Mouse (Mus musculus) intestine, embryonic 16.5 days (tissue): ENCODE measurements around the gene Zfp128. TPM values are rescaled to one million over a fixed set of nuclear protein-coding genes. Genes with fewer than 3 reads are reported as not detected.
"Not testable (repeated sequence)": the region's sequence is repeated elsewhere in the genome, so short reads cannot be mapped to it uniquely, and the experiment has no call there.

Experiments used
- ATAC-seq: fragments of 200-750 bp; cut with Nextera tagmentation; 2 replicates; pipeline ENCODE4 v1.8.0; 2017; ENCODE audit warnings: moderate TSS enrichment, moderate library complexity
- H3K27ac ChIP-seq: fragments of 300-500 bp; sonication (generic); 2 replicates; pipeline ENCODE4 v1.5.1; 2014; ENCODE audit warnings: mild to moderate bottlenecking, low read length
- H3K27me3 ChIP-seq: fragments of 300-500 bp; sonication (generic); replicated peaks from 2 replicates; pipeline ENCODE4 v1.6.1; 2014; ENCODE audit warnings: low read length, control low read depth, mixed read lengths; ENCODE audit not compliant: control insufficient read depth, insufficient read depth
- H3K36me3 ChIP-seq: fragments of 300-500 bp; sonication (generic); 2 replicates; pipeline ENCODE4 v1.6.1; 2014; ENCODE audit warnings: low read length, control low read depth; ENCODE audit not compliant: control insufficient read depth, insufficient read depth
- H3K4me1 ChIP-seq: fragments of 300-500 bp; sonication (generic); 2 replicates; pipeline ENCODE4 v1.6.1; 2014; ENCODE audit warnings: low read length, control low read depth, mixed read lengths; ENCODE audit not compliant: control insufficient read depth, insufficient read depth
- H3K4me2 ChIP-seq: fragments of 300-500 bp; sonication (generic); 2 replicates; pipeline ENCODE4 v1.6.1; 2014; ENCODE audit warnings: low read depth, low read length, control low read depth
- H3K4me3 ChIP-seq: fragments of 300-500 bp; sonication (generic); 2 replicates; pipeline ENCODE4 v1.5.1; 2014; ENCODE audit warnings: mild to moderate bottlenecking, low read length
- H3K9ac ChIP-seq: fragments of 300-500 bp; sonication (generic); 2 replicates; pipeline ENCODE4 v1.6.1; 2014; ENCODE audit warnings: low read depth, low read length
- H3K9me3 ChIP-seq: fragments of 300-500 bp; sonication (generic); 2 replicates; pipeline ENCODE4 v1.6.1; 2016; ENCODE audit warnings: low read length, control low read depth; ENCODE audit not compliant: control insufficient read depth
- WGBS: fragments of 180-500 bp; shearing (Covaris S2); extraction: QIAGEN DNeasy Blood & Tissue Kit; methylation state at CpG from one replicate; pipeline ENCODE4 v1.1.7; 2014; 5-methylcytosine and 5-hydroxymethylcytosine counted together
- polyA plus RNA-seq: library from polyadenylated mRNA; unstranded; fragments of >200 nt; fragmentation: Nextera tagmentation; extraction: Ambion mirVana; gene quantifications from 2 replicates; pipeline ENCODE4 v1.2.1, GENCODE M21; 2015

Gene Zfp128
- polyA plus RNA-seq, 1 experiment from 2014 or later = 2.9 TPM

- H3K36me3 ChIP-seq = no peaks in the 10 kb centered on the region
- peaks cover 4% of the 10 kb centered on the region for H3K4me1 ChIP-seq
- H3K9ac ChIP-seq = no peak overlapping the region
- H3K27ac ChIP-seq = no peak overlapping the region
- H3K4me3 ChIP-seq = no peak overlapping the region
- no peaks in the 10 kb centered on the region for H3K9me3 ChIP-seq
- no peak overlapping the region for H3K4me2 ChIP-seq
- no peak for ATAC-seq
- H3K27me3 ChIP-seq = no peaks in the 10 kb centered on the region
Observed at GRCm38 (mm10) chr7:12913556-12913955, 32.6 kb downstream of the Zfp128 start.

DNA sequence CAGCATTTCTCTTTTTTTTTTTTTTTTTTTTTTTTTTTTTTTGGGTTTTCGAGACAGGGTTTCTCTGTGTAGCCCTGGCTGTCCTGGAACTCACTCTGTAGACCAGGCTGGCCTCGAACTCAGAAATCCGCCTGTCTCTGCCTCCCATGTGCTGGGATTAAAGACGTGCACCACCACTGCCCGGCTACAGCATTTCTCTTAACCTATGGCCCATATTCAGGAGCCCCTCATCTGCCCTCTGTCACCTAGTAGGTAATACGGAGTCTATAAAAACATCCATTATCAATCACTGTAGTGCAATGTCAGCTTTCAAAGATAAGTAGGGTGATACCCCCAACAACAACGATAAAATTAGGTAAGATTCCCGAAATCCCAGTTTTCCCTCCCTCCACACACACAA is 39.5 kb downstream of the Zfp128 start:
- H3K4me2 ChIP-seq, ATAC-seq, H3K9me3 ChIP-seq, H3K9ac ChIP-seq, H3K4me3 ChIP-seq, H3K27me3 ChIP-seq, H3K27ac ChIP-seq: not testable (repeated sequence)
- Histone ChIP-seq H3K36me3 (peaks cover 18% of the 10 kb centered on the region), H3K4me1 (peaks cover 15% of the 10 kb centered on the region)
- WGBS = 74% methylated on average over 7 of the region's 8 CpGs

GRCm38 (mm10) chr7:12921318-12921704 is 40.3 kb downstream of the Zfp128 start:
- peak; percentile 25 for ATAC-seq
- Histone ChIP-seq H3K27me3 (no peaks in the 10 kb centered on the region), H3K27ac (peak overlapping the region; percentile 96), H3K4me1 (peaks cover 15% of the 10 kb centered on the region), H3K9me3 (no peaks in the 10 kb centered on the region), H3K9ac (peak overlapping the region; percentile 85), H3K4me2 (peak overlapping the region; percentile 84), H3K4me3 (peak overlapping the region; percentile 70), H3K36me3 (peaks cover 26% of the 10 kb centered on the region)
- 0% methylated on average over 3 of the region's 3 CpGs for WGBS

DNA sequence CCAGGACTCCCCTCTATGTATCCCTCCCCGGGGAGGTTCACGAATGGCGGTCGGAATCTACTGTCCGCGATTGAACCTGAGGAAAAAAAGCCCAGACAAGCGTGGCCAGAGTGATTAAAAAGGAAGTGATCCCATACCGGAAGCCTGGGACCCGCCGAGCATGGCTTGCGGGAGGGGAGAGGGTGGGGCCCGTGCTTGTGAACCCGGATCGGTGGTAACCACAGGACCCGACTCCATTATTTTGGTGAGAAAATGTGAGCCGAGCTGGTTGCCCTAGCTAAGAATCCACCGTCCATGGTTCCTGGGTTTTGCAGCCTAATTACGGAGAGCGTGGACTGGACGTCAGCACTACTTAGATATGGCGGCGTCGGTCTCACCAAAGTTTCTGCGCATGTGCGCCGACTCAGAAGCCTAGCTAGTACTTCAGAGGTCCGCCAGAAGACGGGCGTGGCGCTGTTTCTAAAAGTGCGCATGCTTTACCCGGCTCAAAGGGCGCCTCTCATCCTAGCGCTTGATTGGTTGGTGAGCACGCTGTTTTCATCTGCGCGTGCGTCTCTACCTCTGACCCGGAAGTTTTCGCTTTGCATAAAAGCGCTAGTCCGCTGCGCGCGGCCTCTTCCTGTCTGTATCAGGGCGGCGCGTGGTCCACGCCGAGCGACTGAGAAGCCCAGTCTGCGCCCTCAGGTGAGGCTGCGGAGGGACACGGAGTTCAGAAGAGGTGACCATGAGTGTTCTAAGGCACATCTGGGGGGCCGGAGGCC is 40.9 kb downstream of the Zfp128 start, which contains the start of gene Rps5:
Gene Rps5 (plus strand): TSS at position 586 of the 761 bp plus-strand sequence.
- Histone ChIP-seq H3K27ac (peak within 1 kb of the TSS; percentile 96), H3K4me2 (peak within 1 kb of the TSS; percentile 84), H3K9ac (peak within 1 kb of the TSS; percentile 85), H3K4me1 (peaks cover 17% of the 10 kb centered on the region), H3K9me3 (no peaks in the 10 kb centered on the region), H3K27me3 (no peaks in the 10 kb centered on the region), H3K4me3 (peak within 1 kb of the TSS; percentile 86), H3K36me3 (peaks cover 31% of the 10 kb centered on the region)
- WGBS = under 1% methylated on average over 55 of the region's 55 CpGs
- peak; percentile 98 for ATAC-seq

- ATAC-seq = no peak
- peak overlapping the region; percentile 78 for H3K4me2 ChIP-seq
- peaks cover 32% of the 10 kb centered on the region for H3K36me3 ChIP-seq
- no peak overlapping the region; the same call in 1 of the 2 replicates for H3K27ac ChIP-seq
- H3K9ac ChIP-seq = peak overlapping the region; percentile 85
- H3K4me1 ChIP-seq = peaks cover 26% of the 10 kb centered on the region
- WGBS = 4% methylated on average over 8 of the region's 8 CpGs
- H3K4me3 ChIP-seq = peak overlapping the region; percentile 86
- H3K9me3 ChIP-seq = no peaks in the 10 kb centered on the region
- no peaks in the 10 kb centered on the region for H3K27me3 ChIP-seq
Observed at GRCm38 (mm10) chr7:12922729-12923128, 41.8 kb downstream of the Zfp128 start.

GRCm38 (mm10) chr7:12926316-12926715 is 45.3 kb downstream of the Zfp128 start:
- Histone ChIP-seq H3K9me3 (no peaks in the 10 kb centered on the region), H3K4me1 (peaks cover 32% of the 10 kb centered on the region), H3K4me2 (no peak overlapping the region), H3K9ac (no peak overlapping the region), H3K27ac (no peak overlapping the region), H3K36me3 (peaks cover 32% of the 10 kb centered on the region), H3K27me3 (no peaks in the 10 kb centered on the region), H3K4me3 (no peak overlapping the region)
- 78% methylated on average over 7 of the region's 7 CpGs for WGBS
- no peak for ATAC-seq

GRCm38 (mm10) chr7:12927191-12927680 is 46.3 kb downstream of the Zfp128 start, which contains the start of gene Rnf225:
Gene Rnf225, plus strand, starts transcription at chr7:12927416.
- ATAC-seq = peak; percentile 85
- Histone ChIP-seq H3K9me3 (no peaks in the 10 kb centered on the region), H3K27ac (no peak within 1 kb of the TSS; the same call in 1 of the 2 replicates), H3K36me3 (peaks cover 32% of the 10 kb centered on the region), H3K4me3 (peak within 1 kb of the TSS; percentile 45), H3K4me2 (peak within 1 kb of the TSS; percentile 87), H3K9ac (peak within 1 kb of the TSS; percentile 61), H3K4me1 (peaks cover 32% of the 10 kb centered on the region), H3K27me3 (no peaks in the 10 kb centered on the region)
- WGBS = 22% methylated on average over 8 of the region's 8 CpGs

DNA sequence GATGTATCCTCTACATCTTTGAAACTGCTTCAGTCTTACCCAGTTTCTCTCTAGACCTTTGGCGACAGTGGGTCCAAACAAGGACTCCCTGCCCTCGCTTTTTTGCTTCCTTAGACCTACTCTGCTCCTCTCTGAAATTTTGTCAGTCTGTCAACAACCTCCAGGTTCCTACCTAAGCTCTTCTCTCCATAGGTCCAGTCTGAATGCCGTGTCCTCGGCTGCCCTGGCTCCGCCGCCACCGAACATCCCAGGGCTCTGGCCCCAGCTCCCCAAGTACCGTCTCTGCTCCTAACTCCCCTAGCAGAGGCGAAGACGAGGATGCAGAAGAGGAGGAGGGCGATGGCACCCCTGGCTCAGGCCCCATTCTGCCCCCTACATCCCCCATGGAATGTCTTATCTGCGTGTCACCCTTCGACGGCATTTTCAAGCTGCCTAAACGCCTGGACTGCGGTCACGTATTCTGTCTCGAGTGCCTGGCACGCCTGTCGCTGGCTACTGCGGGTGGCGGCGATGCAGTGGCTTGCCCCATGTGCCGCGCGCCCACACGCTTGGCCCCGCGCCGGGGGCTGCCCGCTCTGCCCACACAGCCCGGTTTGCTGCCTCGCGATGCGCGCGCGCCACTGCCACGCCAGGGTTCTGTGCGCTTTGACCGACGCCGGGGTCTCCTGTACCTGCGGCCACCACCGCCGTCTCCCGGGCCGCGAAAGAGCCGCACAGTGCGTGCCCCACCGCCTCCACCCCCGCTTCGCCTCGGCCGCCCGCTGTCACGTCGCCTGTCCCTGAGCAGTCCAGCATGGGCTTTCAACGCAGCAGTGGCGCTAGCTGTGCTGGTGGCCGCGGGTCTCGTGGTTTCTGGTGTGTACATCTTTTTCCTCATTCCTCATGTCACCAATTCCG is 47.0 kb downstream of the Zfp128 start:
- no peaks in the 10 kb centered on the region for H3K27me3 ChIP-seq
- H3K36me3 ChIP-seq = peaks cover 32% of the 10 kb centered on the region
- peak overlapping the region; percentile 87 for H3K4me2 ChIP-seq
- peak overlapping the region; percentile 61 for H3K9ac ChIP-seq
- ATAC-seq = peak; percentile 45
- peak overlapping the region; percentile 45 for H3K4me3 ChIP-seq
- WGBS = 5% methylated on average over 65 of the region's 65 CpGs
- H3K4me1 ChIP-seq = peaks cover 32% of the 10 kb centered on the region
- no peak overlapping the region for H3K27ac ChIP-seq
- H3K9me3 ChIP-seq = no peaks in the 10 kb centered on the region

GRCm38 (mm10) chr7:12933615-12934140 is 52.7 kb downstream of the Zfp128 start:
- H3K27me3 ChIP-seq = no peaks in the 10 kb centered on the region
- ATAC-seq = no peak
- 71% methylated on average over 4 of the region's 4 CpGs for WGBS
- no peaks in the 10 kb centered on the region for H3K9me3 ChIP-seq
- H3K4me1 ChIP-seq = no peaks in the 10 kb centered on the region
- no peaks in the 10 kb centered on the region for H3K36me3 ChIP-seq
- no peak overlapping the region for H3K9ac ChIP-seq
- no peak overlapping the region for H3K27ac ChIP-seq
- H3K4me2 ChIP-seq = no peak overlapping the region
- H3K4me3 ChIP-seq = no peak overlapping the region
